Mouse (Mus musculus): Measurements from ENCODE around the gene Pgpep1.

DNA sequence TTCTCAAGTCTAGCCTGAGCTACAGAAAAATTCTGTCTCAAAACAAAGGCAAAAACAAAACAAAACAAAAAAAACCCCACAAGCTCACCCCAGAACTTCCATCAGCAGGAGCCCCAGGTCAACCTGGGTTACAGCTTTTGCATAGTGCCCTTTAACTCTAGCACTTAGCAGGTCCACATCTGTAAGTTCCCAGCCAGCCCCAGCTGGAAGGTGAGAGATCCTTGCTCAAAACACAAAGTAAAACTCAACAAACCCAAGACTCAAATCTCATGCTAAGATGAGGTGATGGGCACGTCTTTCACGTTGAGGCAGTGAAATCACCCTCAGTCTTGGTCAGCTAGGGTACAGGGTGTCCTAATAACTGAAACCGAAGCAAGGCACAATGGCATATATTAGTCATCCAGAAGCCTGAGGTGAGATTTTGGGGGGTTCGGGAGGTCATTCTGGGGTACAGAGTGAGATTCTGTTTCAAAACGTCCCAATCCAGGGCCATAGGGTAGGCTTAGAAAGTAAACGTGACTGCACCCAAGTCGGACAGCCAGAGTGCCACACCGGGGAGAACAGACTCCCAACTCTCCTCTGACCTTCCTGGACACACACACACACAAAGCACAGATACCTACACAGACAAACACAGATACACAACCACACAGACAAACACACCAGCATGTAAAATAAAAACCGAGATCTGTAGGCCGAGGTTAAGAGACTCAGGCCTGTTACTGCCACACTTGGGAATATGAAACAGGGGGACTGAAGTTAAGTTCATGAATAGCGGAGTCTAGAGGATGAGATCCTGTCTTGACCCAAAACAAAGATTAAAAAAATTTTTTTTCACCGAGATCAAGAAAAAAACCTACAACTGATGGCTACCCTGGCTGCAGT, 37.4 kb upstream of the Pgpep1 start:
- TF ChIP-seq CTCF (IDR thresholded peaks at IDR 0.05; ENCODE audit: low read depth) (no peak), EP300 (IDR thresholded peaks at IDR 0.05; ENCODE audit: low read depth) (no peak)
